Mouse (Mus musculus) retina, postnatal 1 day (tissue): ENCODE results near the gene Btbd16.

ENCODE experiments used
- DNase-seq: peaks from one replicate; pipeline ENCODE4 v3.0.0-alpha.2; 2012

Btbd16 gene

DNA sequence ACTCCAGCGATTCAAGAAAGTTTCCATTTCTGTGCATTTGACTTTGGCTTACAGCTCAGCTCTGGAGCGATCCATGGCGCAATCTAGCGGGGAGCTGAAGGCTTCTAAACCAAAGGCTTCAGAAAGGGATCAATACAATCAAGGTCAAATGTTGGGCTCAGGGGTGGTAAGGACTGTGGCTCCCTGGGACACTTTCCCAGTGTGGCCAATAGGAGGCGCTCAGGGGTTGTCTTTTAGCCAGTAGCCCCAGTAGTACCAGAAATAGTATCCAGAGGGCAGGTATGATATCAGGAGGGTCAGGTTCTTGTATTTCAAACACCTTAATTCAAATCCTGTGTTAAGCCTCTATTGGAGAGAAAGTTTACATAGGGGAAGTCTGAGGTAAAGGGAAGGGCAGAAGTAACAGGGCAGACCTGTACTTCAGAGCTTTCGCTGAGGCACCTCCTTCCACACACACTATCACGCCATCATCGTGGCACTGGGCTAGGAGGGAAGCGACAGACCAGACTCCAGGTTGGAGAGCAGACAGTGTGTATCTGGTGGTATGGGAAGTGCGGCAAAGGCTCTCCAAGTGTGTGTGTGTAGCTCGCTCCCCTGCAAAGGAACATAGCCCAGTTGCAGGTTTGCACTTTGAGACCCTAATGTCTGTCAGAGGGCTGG is 568 bp upstream of the Btbd16 start:
- DNase-seq, result peak; percentile 52

DNA sequence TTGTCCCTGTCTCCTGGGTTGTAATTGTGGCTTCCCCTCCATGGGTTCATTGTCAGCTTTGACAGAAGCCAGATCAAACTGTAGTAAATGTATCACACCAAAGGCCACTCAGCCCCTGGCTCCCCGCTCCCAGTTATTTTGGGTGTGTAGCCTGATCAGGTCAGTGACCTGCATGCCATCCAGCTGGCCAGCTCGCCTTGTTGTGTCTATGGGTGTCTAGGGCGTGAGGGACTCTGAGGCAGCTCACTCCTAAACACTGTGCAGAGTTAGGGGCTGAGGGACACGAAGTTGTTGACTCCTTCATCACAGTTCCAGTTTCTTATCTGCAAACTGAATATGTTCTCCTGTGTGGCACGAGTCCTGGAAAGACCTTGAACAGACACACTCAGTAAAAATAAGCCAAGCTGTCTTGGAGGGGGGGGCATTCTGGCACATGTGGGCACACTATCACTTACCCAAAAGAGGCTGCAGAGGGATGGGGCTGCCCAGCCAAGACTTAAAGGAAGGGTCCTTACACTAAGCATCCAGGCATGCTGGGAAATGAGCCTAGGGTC is 7.1 kb downstream of the Btbd16 start:
- DNase-seq, result no peak

DNA sequence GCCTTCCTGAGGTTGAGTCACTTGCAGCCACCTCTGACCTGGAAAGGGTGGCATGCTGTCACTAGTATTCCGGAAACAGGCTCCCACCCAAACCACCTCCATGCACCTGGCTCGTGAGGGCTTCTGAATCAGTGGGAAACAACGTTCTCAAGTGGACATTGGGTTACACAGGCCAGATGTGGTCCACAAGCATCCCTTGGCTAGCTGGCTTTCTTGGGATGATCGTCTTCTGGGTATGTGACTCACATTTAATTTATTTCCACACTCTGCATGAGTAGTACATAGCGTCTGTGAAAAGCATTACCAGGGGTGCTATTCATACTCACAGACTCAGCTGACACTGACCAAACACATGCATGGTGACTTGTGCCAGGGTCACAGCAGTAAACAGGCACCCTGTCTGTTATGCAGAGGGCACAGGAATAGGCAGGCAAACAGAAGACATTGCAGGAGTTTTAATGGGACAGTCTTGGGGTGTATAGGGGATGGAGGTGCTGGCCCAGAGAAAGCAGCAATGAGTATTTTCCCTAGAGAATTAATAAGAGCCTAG is 8.7 kb downstream of the Btbd16 start:
- no peak for DNase-seq

DNA sequence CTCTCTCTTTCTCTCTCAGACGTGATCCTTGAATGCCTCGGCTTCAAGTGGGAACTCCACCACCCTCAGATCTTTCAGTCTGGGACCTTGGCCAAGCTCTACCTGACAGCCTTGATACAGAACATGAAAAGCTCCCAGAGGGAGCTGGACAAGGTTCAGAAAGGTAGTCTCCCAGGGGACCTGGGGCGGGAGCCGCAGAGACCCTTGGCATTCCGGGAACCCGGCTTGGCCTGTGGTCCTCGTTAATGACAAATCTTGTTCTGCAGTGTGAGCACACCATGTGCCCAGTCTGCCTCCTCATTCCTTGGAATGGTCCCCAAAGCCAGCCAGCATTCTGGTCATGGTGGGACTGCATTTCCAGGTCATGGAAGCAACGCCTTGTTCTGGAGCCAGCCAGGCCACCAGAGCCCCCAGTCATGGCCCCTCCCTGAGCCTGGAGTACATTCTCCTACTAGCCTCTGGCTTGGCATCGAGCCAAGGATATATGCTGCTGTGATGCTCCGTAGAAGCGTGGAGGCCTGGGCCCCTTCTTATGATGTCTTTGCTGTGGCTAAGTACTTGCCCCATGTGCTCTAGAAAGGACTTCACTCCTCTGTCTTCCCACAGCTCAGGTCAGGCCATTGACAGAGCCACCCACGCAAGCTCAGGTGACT is 12.2 kb downstream of the Btbd16 start:
- DNase-seq, result peak; percentile 64

DNA sequence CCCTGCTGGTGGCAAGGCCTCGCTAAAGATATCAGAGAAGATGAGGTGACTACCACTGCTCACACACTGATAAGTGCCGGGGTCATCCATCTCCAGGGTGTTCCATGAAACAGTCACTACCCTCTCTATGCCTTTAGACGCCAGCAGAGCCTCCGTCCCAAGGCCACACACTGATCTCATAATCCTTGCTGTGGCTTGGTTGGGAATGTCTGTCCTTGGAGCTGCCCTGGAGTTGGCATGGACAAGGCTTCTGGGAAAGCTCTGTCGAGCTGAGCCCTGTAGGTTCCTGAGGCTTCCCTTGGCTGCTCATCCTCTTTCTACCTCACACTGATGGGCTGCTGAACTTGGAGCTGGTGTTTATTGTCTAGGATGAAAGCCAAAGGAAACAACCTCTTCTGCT is 12.8 kb downstream of the Btbd16 start:
- DNase-seq, result no peak

DNA sequence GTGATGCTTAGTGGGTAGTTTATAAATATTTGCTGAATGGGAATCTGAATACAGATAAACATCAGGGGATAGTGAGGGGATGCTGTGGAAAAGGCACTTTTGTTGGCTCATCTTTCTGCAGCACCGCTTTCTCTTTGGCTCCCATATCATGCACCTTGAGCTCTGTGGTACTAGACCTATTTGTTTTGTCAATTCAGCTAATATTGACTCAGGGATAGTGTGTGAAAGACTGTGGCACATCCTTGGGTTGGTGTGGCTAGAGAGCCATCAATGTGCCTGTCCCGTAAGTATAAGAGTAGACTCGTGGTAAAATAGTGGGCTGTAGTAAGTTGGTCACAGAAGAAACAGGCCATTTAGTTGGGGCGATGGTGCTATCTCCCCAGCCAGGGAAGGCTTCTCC is 13.7 kb downstream of the Btbd16 start:
- DNase-seq, result no peak

DNA sequence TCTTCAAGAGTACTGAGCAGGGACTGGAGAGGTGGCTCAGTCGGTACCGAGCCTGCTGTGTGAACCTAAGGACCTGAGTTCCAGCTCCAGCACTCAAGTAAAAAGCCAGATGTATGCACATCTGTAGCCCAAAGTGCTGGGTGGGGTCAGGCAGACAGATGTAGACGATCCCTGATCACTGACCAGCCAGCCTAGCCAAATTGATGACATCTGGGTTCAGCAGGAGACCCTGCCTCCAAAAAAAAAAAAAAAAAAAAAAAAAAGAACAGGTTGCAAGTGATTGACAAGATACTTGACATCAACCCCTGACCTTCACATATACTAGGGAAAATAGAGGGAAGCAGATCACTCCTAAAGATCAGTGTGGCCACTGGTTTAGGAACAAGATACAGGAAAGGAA is 15.1 kb downstream of the Btbd16 start:
- DNase-seq, result no peak

DNA sequence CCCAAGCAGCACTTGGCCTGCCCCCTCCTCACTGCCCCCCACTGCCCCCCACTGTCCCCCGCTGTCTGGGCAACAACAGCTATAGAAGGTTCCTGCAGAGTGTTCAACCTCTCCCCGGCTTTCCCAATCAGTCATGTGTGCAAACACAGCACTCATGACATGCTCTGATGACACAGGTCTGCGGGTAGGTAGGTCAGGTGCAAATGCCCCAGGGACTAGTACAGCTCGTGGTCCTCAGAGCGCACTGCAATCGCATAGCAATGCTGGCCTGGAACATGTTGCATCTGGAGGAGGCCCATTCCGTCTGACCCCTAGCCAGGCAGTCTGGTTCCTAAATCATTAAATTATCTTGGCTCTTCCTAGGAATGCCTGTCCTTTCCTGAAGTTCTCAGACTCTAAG is 15.6 kb downstream of the Btbd16 start:
- no peak for DNase-seq

DNA sequence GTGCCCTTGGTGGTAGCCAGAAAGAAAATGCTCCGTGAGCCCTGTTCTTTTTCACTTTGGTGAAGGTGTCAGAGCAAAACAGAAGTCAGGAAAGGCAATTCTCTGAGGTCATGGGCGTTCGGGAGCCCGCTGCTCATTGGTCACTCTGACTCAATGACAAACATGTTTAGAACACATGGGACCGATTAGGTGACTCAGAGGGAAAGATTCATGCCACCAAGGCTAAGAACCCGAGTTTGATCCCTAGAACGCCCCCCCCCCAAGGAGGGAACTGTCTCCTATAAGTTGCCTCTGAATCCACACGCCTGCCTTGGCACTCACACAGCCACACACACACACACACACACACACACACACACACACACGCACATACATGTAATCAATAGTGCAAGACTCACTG is 19.8 kb downstream of the Btbd16 start:
- DNase-seq, result no peak

DNA sequence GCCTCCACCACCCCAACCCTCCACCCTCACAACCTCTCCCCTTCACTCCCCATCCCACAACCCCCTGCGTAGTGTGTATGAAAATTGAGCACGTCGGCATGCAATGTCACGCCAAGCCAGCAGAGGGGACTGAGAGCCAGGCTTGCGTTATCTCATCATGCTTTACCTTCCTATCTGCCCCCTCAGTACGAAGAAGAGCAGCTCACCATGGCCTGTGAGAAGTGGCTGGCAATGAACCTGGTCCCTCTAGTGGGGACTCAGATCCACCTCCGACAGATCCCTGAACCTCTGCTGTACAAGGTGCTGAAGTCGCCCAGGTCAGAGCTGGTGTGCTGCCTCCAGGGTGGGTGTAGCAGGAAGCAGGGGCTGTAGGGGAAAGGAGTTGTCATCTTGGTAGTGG is 22.9 kb downstream of the Btbd16 start:
- peak; percentile 24 for DNase-seq

DNA sequence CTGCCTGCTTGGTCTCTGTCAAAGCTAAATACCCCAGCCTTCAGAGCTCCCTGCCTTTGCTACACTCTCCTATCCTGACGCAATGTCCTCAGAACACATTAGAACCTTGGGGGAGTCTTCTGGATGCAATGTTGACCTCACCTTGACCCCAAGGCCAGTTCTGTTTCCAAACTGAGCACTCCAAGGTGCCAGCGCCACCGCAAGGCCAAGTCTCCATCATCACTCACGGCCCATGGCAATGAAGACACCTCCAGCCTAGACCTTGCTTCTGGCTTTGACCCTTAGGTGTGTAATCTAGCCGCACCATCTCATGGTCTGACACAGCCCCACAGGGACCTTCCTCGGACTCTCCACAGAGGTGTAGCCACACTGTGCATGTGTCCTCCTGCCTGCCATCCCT is 23.7 kb downstream of the Btbd16 start:
- DNase-seq, result no peak

DNA sequence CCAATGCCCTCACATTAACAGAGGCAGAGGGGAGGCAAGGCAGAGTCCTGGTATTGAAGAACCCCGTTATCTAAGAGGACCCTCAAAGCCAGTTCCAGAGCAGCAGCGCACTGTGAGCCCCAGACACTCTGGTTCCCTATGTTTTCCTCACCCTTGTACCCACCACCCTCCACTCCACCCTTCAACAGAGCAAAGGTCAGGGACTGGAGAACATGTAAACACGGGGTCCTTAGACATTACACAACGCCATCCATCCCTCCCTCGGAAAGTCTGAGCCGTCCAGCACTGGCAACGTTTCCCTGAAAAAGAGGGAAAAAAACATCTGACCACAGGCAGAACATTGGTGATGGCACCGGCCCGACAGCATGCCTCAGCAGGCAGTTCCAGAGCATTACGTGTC is 25.5 kb downstream of the Btbd16 start:
- DNase-seq, result no peak

DNA sequence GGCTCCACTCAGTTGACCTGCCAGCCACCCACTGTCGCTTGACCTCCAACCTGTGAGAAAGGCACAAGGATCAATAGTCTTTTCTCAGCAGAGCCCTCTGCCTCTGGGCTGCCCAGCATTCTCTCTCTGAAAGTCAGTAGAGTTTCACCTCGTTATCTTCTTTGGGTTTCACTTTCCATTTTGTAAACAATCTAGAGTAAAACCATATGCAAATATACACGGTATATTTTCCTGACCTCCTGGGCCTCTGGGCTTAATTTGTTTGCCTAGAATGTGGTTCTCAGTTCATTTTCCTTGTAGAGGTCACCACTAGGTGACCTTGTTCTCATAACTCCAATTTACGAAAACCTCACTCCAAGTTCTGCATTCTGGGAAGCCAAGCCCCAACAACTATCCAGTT is 26.8 kb downstream of the Btbd16 start:
- DNase-seq, result no peak

DNA sequence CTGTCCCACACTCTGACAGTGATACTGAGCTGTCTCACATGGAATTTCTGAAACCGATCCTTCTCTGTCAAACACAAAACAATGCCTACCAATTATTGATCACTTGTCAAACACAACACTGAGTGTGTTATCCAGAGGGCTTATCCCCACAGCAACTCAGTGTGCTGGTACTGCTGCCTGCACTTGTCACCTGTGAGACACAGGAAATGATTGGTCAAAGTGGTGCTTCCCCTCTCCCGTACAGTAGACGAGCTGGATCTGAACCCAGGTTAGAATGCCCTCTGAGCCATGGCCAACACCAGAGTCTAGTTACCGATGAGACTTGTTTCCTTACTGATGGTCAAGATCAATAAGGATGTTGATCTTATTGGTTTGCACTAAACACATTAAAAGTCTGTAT is 27.9 kb downstream of the Btbd16 start:
- no peak for DNase-seq

DNA sequence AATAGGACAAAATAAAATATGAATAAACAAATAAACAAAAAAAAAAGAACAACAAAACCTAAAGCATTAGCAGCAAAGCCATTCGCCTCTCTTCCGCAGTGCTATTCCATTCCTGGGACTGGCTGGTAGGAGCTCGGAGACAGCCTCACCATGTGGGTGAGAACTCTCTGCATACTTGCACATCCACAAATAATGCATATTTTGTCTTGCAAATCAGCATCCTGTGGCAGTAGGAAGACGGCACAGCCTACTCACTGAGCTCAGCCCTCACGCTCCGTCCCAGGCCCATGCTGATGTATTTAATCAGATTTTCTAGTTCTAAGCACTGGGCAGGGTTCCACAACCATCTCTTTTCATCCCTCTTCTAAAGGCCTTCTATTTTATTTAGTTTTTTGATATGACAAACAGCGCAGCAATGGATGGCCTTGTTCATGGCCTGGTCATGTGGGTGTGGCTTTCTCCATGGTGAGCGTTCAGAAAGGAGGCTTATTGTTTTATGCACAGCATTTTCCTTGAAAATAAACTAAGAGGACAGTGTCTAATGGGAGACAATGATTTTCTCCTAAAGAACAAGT is 29.5 kb downstream of the Btbd16 start:
- no peak for DNase-seq

DNA sequence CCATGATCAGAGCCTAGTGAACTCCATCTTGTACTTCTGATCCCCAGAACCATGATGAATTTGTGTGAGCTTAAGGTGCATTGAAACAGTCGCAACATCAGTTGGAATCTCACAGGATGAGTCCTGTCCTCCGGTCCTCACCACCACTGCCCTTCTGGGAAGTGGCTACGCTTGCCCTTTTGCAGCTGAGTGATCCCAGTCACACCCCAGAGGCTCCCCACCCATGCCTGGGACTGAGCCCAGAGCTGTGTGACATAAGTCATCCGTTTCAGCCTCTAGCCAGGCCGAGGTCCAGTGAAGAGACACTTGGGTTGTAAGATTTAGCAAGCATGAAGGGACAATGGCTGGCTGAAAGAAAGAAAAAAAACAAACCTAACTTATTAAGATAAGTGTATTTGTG is 31.1 kb downstream of the Btbd16 start:
- no peak for DNase-seq

DNA sequence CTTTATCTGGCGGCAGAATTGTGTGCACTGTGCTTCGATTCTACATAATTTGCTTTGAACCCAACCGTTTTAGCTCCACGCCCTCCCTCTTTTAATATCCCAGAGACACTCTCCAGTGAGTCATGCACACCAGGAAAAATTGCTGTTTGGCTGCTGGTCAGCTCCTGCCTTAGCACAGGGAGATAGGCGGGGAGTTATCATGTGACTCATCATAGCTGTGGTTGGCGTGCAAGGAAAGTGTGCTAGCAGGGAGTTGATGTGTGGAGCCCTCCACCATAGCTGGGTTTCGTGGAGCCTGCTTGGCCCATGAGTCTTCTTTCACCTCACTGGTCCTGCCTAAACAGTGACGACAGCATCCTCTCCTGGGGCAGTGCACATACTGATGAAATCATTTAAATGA is 33.9 kb downstream of the Btbd16 start:
- DNase-seq, result peak; percentile 17

DNA sequence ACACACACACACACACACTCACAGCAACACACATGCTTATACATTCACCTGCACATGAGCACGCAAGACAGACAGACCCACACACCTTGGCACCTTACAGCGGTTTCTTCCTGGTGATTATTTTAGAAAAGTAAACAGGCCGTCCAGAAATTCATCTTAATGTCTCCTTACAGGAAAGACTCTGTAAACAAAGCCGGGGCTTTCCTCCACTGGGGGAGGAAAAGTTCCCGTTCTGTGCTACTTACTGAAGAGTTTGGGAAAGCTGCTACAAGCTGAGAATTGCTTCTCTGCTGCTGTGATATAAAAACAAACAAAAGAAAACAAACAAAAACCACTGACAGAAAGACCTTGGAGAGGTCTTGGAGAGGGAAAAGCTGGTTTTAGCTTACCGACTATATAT is 34.8 kb downstream of the Btbd16 start:
- DNase-seq, result no peak

DNA sequence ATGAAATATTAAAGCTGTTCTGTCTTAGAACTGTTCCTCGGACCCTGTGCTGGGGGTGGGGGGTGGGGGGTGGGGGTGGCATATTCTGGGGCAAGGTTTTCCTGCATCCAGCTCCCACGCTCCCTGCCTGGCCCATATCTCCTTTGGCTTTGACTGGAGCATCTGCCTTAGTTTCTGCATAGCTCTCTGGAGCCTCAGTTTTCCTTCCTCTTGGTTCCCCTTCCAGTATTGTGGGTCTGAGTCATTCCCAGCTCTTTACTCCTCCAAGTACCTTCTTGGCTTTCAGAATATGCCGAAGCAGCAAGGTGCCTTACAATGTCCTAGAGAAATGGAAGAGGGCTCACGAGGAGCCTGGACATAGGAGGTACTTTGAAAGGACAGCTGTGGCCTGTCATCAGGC is 36.4 kb downstream of the Btbd16 start:
- no peak for DNase-seq

DNA sequence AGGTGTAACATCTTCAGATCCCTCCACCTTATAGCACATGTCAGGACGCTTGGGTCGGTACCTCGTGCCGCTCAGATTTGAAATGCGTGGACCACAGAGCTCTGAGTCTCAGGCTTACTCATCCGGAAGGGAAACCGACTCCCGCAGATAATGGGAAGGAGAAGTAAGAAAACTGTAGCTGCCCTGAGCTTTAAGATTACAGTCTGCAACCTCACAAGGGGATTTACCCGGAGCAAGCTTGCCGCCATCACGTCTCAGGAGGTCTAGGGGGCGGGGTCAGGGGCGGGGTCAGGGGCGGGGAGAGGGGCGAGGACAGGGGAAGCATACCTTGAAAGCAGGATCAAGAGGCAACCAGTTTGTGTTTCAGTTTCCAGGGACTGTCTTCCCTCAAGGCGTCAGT is 38.5 kb downstream of the Btbd16 start:
- DNase-seq, result no peak

DNA sequence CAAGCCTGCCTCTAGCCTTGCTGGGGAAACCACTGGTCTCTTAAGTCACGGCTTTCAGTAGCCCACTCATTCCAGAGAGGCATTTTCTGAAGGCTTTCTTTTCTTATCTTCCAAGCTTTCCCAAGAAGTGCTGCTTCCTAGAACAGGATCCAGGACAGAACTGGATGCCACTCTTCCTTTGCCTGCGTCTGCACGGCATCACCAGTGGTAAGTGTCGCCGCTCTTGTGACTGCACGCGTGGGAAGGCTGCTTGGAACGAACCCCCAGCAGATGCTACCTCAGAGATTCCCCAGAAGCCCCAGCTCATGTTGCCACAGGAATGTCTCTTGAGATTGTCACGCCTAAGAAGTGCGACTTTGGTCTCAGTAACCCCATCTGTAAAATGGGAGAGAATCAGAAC is 41.7 kb downstream of the Btbd16 start:
- no peak for DNase-seq

DNA sequence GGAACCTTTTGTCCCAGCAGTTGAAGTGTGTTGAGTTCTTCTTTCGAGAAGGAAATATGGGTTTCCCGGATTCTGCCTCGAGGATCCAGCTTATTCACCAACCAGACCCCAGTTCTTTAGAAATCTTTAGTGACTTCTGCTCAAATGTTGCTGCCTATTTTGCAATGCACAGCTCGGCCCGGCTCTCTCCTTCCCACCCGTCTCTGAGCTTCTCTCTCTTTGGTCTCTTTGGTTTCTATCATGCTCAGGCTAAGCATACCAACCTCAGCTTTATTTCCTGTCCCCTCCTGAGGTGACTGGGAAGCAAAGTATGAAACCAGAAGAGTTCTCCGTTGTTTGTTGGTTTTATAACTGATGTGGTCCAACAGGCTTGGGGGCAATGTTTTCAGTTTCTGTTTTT is 42.4 kb downstream of the Btbd16 start:
- DNase-seq, result no peak

DNA sequence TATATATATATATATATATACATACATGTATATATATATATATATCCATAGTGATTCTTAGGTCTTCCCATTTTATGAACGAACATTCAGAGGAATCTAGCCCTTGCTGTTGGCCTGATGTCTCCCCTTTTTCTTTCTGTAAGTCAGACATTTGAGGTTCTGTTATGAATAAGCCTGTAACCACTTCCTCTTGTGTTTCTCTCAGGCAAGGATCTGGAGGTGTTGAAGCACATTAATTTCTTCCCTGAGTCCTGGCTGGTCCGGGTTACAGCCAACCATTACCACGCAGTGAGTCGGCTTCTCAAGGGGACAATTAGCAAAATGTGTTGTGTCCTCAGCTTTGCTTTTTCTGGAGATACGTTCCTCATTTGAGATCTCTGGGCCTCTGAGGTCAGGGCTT is 44.9 kb downstream of the Btbd16 start:
- DNase-seq, result no peak

DNA sequence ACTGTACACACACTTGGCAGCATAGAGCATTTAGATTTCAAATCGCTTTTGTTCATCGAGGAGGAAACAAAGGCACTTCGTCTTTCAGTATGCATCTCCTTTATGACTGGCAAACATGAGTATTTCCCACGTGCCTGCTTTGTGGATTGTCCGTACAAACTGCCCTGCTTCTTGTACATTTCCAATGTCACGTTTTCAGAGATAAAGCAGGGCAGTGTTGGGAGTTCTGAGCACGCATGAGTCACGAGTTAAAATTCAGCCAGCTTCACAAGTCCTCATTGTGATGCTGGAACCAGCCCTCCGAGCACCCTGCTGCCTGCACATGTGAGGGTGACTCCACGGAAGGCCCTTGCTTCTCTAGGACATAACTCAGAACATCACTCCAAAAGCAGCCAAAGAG is 45.8 kb downstream of the Btbd16 start:
- no peak for DNase-seq
